In the genomic region with DNA sequence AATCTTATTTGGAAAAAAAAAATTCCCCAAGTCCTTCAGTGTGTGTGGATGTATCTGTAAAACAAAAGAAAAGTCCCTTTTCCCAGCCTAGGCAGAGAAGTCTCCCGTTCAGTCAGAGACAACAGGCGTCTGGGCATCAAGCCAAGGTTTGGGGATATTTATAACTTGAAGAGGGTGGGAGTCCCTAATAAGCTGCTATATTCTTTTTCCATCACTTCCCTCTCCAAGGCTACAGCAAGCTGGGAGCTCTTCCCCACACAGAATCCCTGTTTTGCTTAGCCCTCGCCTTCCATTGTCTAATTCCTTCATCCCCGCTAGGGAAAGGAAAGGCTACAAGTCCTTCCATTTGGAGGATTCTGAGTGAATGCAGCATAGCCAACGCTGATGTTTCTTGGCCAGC, we compare ENCODE assay signal across 8 mouse cellular contexts. TPM values are rescaled to one million over a fixed set of nuclear protein-coding genes. Genes with fewer than 3 reads are reported as not detected.
DNase-seq lines count a peak whose midpoint lies in the region; ATAC-seq and TF ChIP-seq lines count a peak whose summit lies in the region.

A gene (plus strand): TSS at position 229 of the 400 bp plus-strand sequence.

- no peak for ATAC-seq in liver, postnatal 0 days
- ATAC-seq in megakaryocyte-erythroid progenitor cell, adult 5-6 weeks (replicated peaks; ENCODE audit: low FRiP score, low TSS enrichment, poor library complexity, severe bottlenecking) = no peak

- H3K27ac ChIP-seq in MEL (ENCODE audit: control insufficient read depth, low read depth, low read length) = peak within 1 kb of the TSS; percentile 62
- peak within 1 kb of the TSS; percentile 77 for H3K27ac ChIP-seq in liver, postnatal 0 days (ENCODE audit: low read depth)

- peak within 1 kb of the TSS; percentile 91 for H3K4me2 ChIP-seq in liver, postnatal 0 days (ENCODE audit: low read depth, low read length)

- peak within 1 kb of the TSS; percentile 76 to 95 for H3K4me3 ChIP-seq in MEL (ENCODE audit: control insufficient read depth in 1 of 2, insufficient read depth in 1 of 2, low read depth in 2 of 2, low read length in 2 of 2)
- H3K4me3 ChIP-seq in liver, postnatal 0 days (ENCODE audit: low read depth, low read length) = peak within 1 kb of the TSS; percentile 73

- no peaks in the 10 kb centered on the region; a peak in 3 of 4 replicates for H3K27me3 ChIP-seq in MEL (ENCODE audit: control insufficient read depth in 1 of 2, insufficient read depth in 2 of 2, low read length in 2 of 2)
- no peaks in the 10 kb centered on the region for H3K27me3 ChIP-seq in liver, postnatal 0 days (ENCODE audit: insufficient read depth, low read length)

- H3K9ac ChIP-seq in MEL (ENCODE audit: control insufficient read depth, low read depth, low read length, poor library complexity, severe bottlenecking) = peak within 1 kb of the TSS; percentile 74
- H3K9ac ChIP-seq in liver, postnatal 0 days (replicated peaks) = peak within 1 kb of the TSS; percentile 72

- TF ChIP-seq EP300 in MEL (IDR thresholded peaks at IDR 0.05; ENCODE audit: low read depth in 1 of 2, low read length in 2 of 2) = no peak
- no peak for TF ChIP-seq EP300 in liver, postnatal 0 days (IDR thresholded peaks at IDR 0.05; ENCODE audit: low read depth)

- WGBS in liver, postnatal 0 days (ENCODE audit: insufficient replicate concordance) = 57% methylated on average over 5 of the region's 5 CpGs

- H3K4me1 ChIP-seq in MEL (ENCODE audit: control insufficient read depth in 1 of 2, insufficient read depth in 2 of 2, low read length in 2 of 2) = peaks cover 0 to 11% of the 10 kb centered on the region in 2 experiments; a peak in 2 of 4 replicates
- H3K4me1 ChIP-seq in liver, postnatal 0 days (ENCODE audit: insufficient read depth) = peaks cover 12% of the 10 kb centered on the region

- peak; percentile 81 for DNase-seq in MEL (ENCODE audit: low read depth, low spot score)
- DNase-seq in brain, embryonic 18.5 days (ENCODE audit: low read depth, low spot score) = peak; percentile 82
- DNase-seq in frontal cortex, adult 2 months (ENCODE audit: extremely low spot score in 1 of 2, low spot score in 1 of 2) = peak; percentile 84 to 95
- DNase-seq in heart, postnatal 4 days = peak; percentile 96
- DNase-seq in layer of hippocampus, adult 8-10 months (ENCODE audit: low spot score in 2 of 2) = peak; percentile 78 to 81
- DNase-seq in liver, postnatal 0 days = no peak
- peak; percentile 59 for DNase-seq in ovary, postnatal 36 days (ENCODE audit: low spot score)

- no peaks in the 10 kb centered on the region for H3K9me3 ChIP-seq in MEL (replicated peaks; ENCODE audit: insufficient read depth, low read length)
- no peaks in the 10 kb centered on the region for H3K9me3 ChIP-seq in liver, postnatal 0 days (ENCODE audit: low read length)

- peaks cover 4% of the 10 kb centered on the region for H3K79me2 ChIP-seq in MEL (ENCODE audit: control insufficient read depth, insufficient read depth, low read length, poor library complexity)

- TF ChIP-seq CTCF in MEL (IDR thresholded peaks at IDR 0.05 in 2 of 3, conservative IDR thresholded peaks at IDR 0.05 in 1 of 3; ENCODE audit: control insufficient read depth in 1 of 3, insufficient read depth in 1 of 3, low read depth in 2 of 3, low read length in 3 of 3, poor library complexity in 1 of 3, severe bottlenecking in 1 of 3) = no peak
- TF ChIP-seq CTCF in liver, postnatal 0 days (IDR thresholded peaks at IDR 0.05; ENCODE audit: low read depth) = no peak

- no peak for TF ChIP-seq RAD21 in MEL (IDR thresholded peaks at IDR 0.05; ENCODE audit: low read depth, low read length)

- no peak for TF ChIP-seq POLR2A in MEL (IDR thresholded peaks at IDR 0.05; ENCODE audit: control insufficient read depth in 1 of 2, insufficient read depth in 1 of 2, low read depth in 1 of 2, low read length in 2 of 2, poor library complexity in 1 of 2)

- peaks cover 2 to 10% of the 10 kb centered on the region in 2 experiments; a peak in 3 of 4 replicates for H3K36me3 ChIP-seq in MEL (ENCODE audit: control insufficient read depth in 1 of 2, insufficient read depth in 2 of 2, low read length in 2 of 2)
- peaks cover 11% of the 10 kb centered on the region for H3K36me3 ChIP-seq in liver, postnatal 0 days (replicated peaks; ENCODE audit: insufficient read depth, low read length)

TF ChIP-seq in MEL, 35 proteins besides CTCF, POLR2A, EP300 and RAD21:
- peak; percentile 53; the same call in 1 of the 2 replicates for TF ChIP-seq MEF2A (IDR thresholded peaks at IDR 0.05; ENCODE audit: extremely low read depth, insufficient replicate concordance, low read depth, low read length, poor library complexity, severe bottlenecking)
- TF ChIP-seq MYB (IDR thresholded peaks at IDR 0.05; ENCODE audit: low read depth, low read length) = no peak
- TF ChIP-seq TBP (IDR thresholded peaks at IDR 0.05; ENCODE audit: low read depth, low read length) = no peak
- no peak for TF ChIP-seq POLR2AphosphoS5 (IDR thresholded peaks at IDR 0.05; ENCODE audit: borderline replicate concordance, low read depth, low read length)
- TF ChIP-seq GATA1 (IDR thresholded peaks at IDR 0.05; ENCODE audit: low read depth, low read length) = no peak

RNA-seq across cellular contexts. Expression of the gene that starts here (rescaled TPM):
- total RNA-seq in MEL (2012; rRNA removed) = 6.2 and 6.6 TPM in 2 replicates
- 1 to 10 TPM in 1 of 2 experiments, not detected in 1; 5.9 TPM for polyA plus RNA-seq in MEL (2012; ENCODE audit: insufficient read depth in 1 of 2, insufficient read length in 2 of 2, low read depth in 1 of 2, low replicate concordance in 2 of 2, missing spikeins in 1 of 2)
- polyA plus RNA-seq in frontal cortex, adult 2 months (2012; rRNA removed) = 58.5 and 68.6 TPM in 2 replicates
- 10 to 100 TPM; 47.0 to 50.1 TPM for total RNA-seq in heart, postnatal 4 days (2021)
- total RNA-seq in layer of hippocampus, adult 8-10 months (2022) = 10 to 100 TPM; 34.4 to 60.0 (median 42.5) TPM
- 1.6 and 1.9 TPM in 2 replicates for polyA plus RNA-seq in liver, postnatal 0 days (2015; fragmentation: Nextera tagmentation; extraction: Ambion mirVana)
- total RNA-seq in megakaryocyte-erythroid progenitor cell, adult 5-6 weeks (2014; fragmentation: Nextera tagmentation) = 7.3 and 9.4 TPM in 2 replicates
- total RNA-seq in megakaryocyte-erythroid progenitor cell, adult 5-6 weeks (2017) = 8.0 and 9.0 TPM in 2 replicates
